Mouse (Mus musculus): ENCODE measurements around the gene Klk8.

DNA sequence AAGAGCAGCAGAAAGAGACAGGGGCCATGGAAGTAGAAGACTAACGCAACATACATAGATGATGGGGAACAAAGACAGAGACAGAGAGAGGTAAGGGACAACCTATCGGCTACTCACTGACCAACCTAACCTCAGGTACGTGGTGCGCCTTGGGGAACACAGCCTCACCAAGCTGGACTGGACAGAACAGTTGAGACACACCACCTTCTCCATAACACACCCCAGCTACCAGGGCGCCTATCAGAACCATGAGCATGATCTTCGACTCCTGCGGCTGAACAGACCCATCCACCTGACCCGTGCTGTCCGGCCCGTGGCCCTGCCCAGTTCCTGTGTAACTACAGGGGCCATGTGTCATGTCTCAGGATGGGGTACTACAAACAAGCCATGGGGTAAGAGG lies 26.7 kb upstream of the Klk8 start:
- no peak for TF ChIP-seq CTCF (IDR thresholded peaks at IDR 0.05; ENCODE audit: low read depth)
- no peak for TF ChIP-seq EP300 (IDR thresholded peaks at IDR 0.05; ENCODE audit: low read depth)
